9 mouse cellular contexts compared by ENCODE assay signal in genomic region chr5:141093641-141094040, GRCm38 (mm10).
DNase-seq lines count a peak whose midpoint lies in the region; ATAC-seq and TF ChIP-seq lines count a peak whose summit lies in the region.
"Had no signal": no experiment of that assay in that cellular context is flagged by ENCODE, and none has a peak within 500 bp of the region (broad histone marks: within the 10 kb centered on the region; RNA-seq: fewer than 3 reads in every experiment).

No protein-coding gene starts in this region.

- no peaks in the 10 kb centered on the region for H3K36me3 ChIP-seq in midbrain, postnatal 0 days (ENCODE audit: insufficient read depth, low read length)
- H3K36me3 ChIP-seq in midbrain, embryonic 15.5 days (replicated peaks) = no peaks in the 10 kb centered on the region
- no peaks in the 10 kb centered on the region for H3K36me3 ChIP-seq in intestine, embryonic 15.5 days

- intact Hi-C loops in heart, postnatal 36 days (cut with DNase I) = loop anchor here (5.0 kb wide), 2 partner anchors 149 to 1224 kb away; partner anchors contain the start of gene Sdk1
- intact Hi-C loops in left cerebral cortex, postnatal 25 days (cut with DNase I) = loop anchor here (5.0 kb wide), 1 partner anchor 1229 kb away; no protein-coding TSS in a partner anchor

- no peaks in the 10 kb centered on the region for H3K4me1 ChIP-seq in midbrain, postnatal 0 days (ENCODE audit: insufficient read depth, low read length)
- peaks cover 4% of the 10 kb centered on the region for H3K4me1 ChIP-seq in midbrain, embryonic 15.5 days
- H3K4me1 ChIP-seq in intestine, embryonic 15.5 days (replicated peaks) = no peaks in the 10 kb centered on the region
- H3K4me1 ChIP-seq: megakaryocyte, embryonic 14.5 days had no signal

- H3K27ac ChIP-seq in midbrain, postnatal 0 days (ENCODE audit: low read depth, low read length) = no peak overlapping the region
- no peak overlapping the region for H3K27ac ChIP-seq in midbrain, embryonic 15.5 days
- no peak overlapping the region for H3K27ac ChIP-seq in intestine, embryonic 15.5 days

- no peak overlapping the region for H3K4me2 ChIP-seq in midbrain, postnatal 0 days (ENCODE audit: low read depth, low read length, poor library complexity, severe bottlenecking)
- H3K4me2 ChIP-seq in midbrain, embryonic 15.5 days = no peak overlapping the region
- H3K4me2 ChIP-seq in intestine, embryonic 15.5 days (replicated peaks) = no peak overlapping the region

- no peak overlapping the region for H3K9ac ChIP-seq in midbrain, postnatal 0 days (replicated peaks; ENCODE audit: low read length, poor library complexity, severe bottlenecking)
- H3K9ac ChIP-seq in midbrain, embryonic 15.5 days = no peak overlapping the region
- H3K9ac ChIP-seq in intestine, embryonic 15.5 days = no peak overlapping the region

- no peaks in the 10 kb centered on the region for H3K27me3 ChIP-seq in midbrain, postnatal 0 days (ENCODE audit: insufficient read depth, low read length)
- H3K27me3 ChIP-seq in midbrain, embryonic 15.5 days (replicated peaks) = no peaks in the 10 kb centered on the region
- H3K27me3 ChIP-seq in intestine, embryonic 15.5 days (replicated peaks) = no peaks in the 10 kb centered on the region

- H3K9me3 ChIP-seq in midbrain, postnatal 0 days (ENCODE audit: low read length) = no peaks in the 10 kb centered on the region
- no peaks in the 10 kb centered on the region for H3K9me3 ChIP-seq in midbrain, embryonic 15.5 days
- no peaks in the 10 kb centered on the region for H3K9me3 ChIP-seq in intestine, embryonic 15.5 days
- H3K9me3 ChIP-seq: megakaryocyte, embryonic 14.5 days had no signal

- TF ChIP-seq CTCF in midbrain, postnatal 0 days (IDR thresholded peaks at IDR 0.05) = peak; percentile 65

- no peak overlapping the region for H3K4me3 ChIP-seq in midbrain, postnatal 0 days (ENCODE audit: low read depth, low read length)
- no peak overlapping the region for H3K4me3 ChIP-seq in midbrain, embryonic 15.5 days
- no peak overlapping the region for H3K4me3 ChIP-seq in intestine, embryonic 15.5 days (replicated peaks)
- H3K4me3 ChIP-seq: megakaryocyte, embryonic 14.5 days had no signal

- 63% methylated on average over 4 of the region's 4 CpGs for WGBS in midbrain, postnatal 0 days
- WGBS in midbrain, embryonic 15.5 days = 57% methylated on average over 4 of the region's 4 CpGs
- 36% methylated on average over 4 of the region's 4 CpGs for WGBS in intestine, embryonic 15.5 days

- peak; percentile 54 for DNase-seq in midbrain, postnatal 0 days (ENCODE audit: low spot score)
- peak; percentile 58 to 89 for DNase-seq in adrenal gland, adult (ENCODE audit: inconsistent age in 2 of 2, low spot score in 1 of 2)
- peak; percentile 39 to 71 for DNase-seq in cerebellum, postnatal 25 days
- peak; percentile 49 to 51 for DNase-seq in heart, postnatal 36 days
- DNase-seq in left cerebral cortex, postnatal 25 days (ENCODE audit: low spot score in 2 of 2) = peak; percentile 60 to 74
- peak; percentile 61 for DNase-seq in retina, postnatal 1 day

- no peak for ATAC-seq in midbrain, postnatal 0 days (ENCODE audit: low FRiP score)
- ATAC-seq in midbrain, embryonic 15.5 days (replicated peaks) = no peak
- no peak for ATAC-seq in intestine, embryonic 15.5 days
